Mouse (Mus musculus) brown adipose tissue, adult 24 weeks (tissue): ENCODE results near the gene Fgfr1op. TPM values are rescaled to one million over a fixed set of nuclear protein-coding genes. Genes with fewer than 3 reads are reported as not detected.
"Not testable (repeated sequence)": the region's sequence is repeated elsewhere in the genome, so short reads cannot be mapped to it uniquely, and the experiment has no call there.

Source experiments
- H3K27ac ChIP-seq: fragments of 200-500 bp; replicated peaks from 2 replicates; pipeline ENCODE4 v1.5.1; 2012; ENCODE audit warnings: low read depth, mild to moderate bottlenecking, low read length
- H3K4me1 ChIP-seq: fragments of 200-500 bp; 2 replicates; pipeline ENCODE4 v1.6.1; 2012; ENCODE audit warnings: low read length, mixed read lengths; ENCODE audit not compliant: control insufficient read depth, insufficient read depth, insufficient read length
- H3K4me3 ChIP-seq: fragments of 200-500 bp; 2 replicates; pipeline ENCODE4 v1.5.1; 2012; ENCODE audit warnings: low read depth, mild to moderate bottlenecking, low read length, moderate library complexity; ENCODE audit not compliant: insufficient read depth
- polyA plus RNA-seq: library from polyadenylated mRNA; stranded (reverse); fragments of >200 nt; gene quantifications from 2 replicates; pipeline ENCODE4 v1.2.4, GENCODE M21; 2012; ENCODE audit not compliant: missing spikeins, insufficient read depth, insufficient read length

Gene Fgfr1op
- polyA plus RNA-seq, 1 experiment: 6.0 TPM

- H3K4me3 ChIP-seq: no peak overlapping the region
- no peak overlapping the region; the same call in 1 of the 2 replicates for H3K27ac ChIP-seq
- no peaks in the 10 kb centered on the region for H3K4me1 ChIP-seq
Observed at GRCm38 (mm10) chr17:8199067-8199935, 34.0 kb downstream of the Fgfr1op start.

DNA sequence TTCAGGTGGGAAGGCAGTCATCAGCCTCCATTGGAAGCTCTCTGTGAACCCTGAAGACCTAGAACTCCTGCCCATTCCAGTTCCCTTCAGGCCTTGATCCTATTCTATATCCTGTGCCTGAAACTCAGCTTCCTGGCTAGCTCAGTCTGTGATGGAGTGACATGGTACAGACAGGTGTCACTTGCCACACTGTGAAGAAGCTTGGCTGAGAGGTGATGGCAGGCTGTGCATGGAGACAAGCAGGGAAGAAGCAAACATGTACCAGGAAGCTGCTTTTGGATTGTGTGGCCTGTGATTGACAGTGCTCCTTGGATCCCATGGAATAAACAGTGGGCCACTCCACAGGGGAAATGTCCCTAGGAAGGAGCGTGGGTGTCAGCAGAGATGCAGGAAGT lies 34.6 kb downstream of the Fgfr1op start:
- H3K4me1 ChIP-seq: no peaks in the 10 kb centered on the region
- H3K27ac ChIP-seq: no peak overlapping the region
- no peak overlapping the region for H3K4me3 ChIP-seq

DNA sequence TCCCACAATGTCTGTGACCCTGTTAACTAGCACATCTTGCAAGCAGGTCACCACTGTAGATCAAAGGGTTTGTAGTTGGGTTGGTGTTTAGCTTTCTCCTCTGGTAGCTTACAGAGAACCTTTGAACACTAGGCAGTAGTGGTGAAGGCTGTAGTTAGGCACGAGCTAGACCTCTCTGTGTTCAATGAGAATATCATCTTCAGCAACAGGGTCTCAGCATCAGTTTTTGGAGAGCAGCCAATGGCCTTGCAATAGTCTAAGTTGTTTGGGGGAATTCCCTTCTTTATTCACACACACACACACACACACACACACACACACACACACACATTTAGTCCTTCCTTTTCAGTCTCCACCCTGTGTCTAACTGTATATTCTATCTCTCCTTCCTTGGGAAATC lies 38.2 kb downstream of the Fgfr1op start:
- H3K4me3 ChIP-seq: no peak overlapping the region
- H3K4me1 ChIP-seq: no peaks in the 10 kb centered on the region
- H3K27ac ChIP-seq: no peak overlapping the region

GRCm38 (mm10) chr17:8205221-8205631 lies 39.9 kb downstream of the Fgfr1op start:
- H3K27ac ChIP-seq, H3K4me1 ChIP-seq: not testable (repeated sequence)

DNA sequence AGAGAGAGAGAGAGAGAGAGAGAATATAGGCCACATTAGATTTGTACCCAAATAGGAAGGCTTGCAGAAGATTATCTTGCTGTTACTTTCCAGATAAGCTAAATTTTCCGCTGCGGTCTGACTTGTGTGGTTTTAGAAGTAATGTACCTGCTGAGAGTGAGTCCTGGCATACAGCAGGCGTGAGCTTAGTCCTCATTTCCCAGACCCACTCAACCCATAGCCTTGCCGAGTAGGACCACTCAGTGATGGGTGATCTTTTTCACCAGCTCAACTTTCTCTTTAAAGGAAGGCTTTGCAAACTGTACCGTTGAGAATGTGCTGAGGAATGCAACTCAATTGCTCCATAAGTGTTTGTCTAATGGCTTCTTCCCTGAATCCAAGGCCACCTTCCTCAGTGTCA lies 41.4 kb downstream of the Fgfr1op start:
- Histone ChIP-seq H3K4me3 (no peak overlapping the region), H3K27ac (no peak overlapping the region), H3K4me1 (no peaks in the 10 kb centered on the region)

More at GRCm38 (mm10) chr17:8205221-8205631, 39.9 kb downstream of the Fgfr1op start:
- not testable (repeated sequence) for H3K4me3 ChIP-seq

DNA sequence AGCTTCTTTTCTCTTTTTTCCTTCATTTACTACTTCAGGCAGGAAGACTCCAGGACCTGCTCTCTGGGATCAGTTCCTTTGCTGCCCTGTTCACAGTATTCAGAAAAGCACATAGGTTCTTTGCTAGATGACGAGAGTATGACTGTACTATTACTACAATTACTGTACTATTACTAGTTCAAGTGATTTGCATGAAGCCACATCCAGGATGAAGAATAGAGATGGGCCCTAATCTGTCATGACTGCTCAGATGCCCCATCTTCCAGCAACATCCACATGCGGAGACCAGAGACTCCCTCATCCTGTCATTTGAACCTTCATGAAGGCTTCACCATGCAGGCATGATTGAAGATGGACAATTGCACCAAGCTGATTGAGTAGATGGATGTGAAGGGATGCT lies 44.4 kb downstream of the Fgfr1op start:
- no peak overlapping the region for H3K4me3 ChIP-seq
- no peak overlapping the region for H3K27ac ChIP-seq
- no peaks in the 10 kb centered on the region for H3K4me1 ChIP-seq

DNA sequence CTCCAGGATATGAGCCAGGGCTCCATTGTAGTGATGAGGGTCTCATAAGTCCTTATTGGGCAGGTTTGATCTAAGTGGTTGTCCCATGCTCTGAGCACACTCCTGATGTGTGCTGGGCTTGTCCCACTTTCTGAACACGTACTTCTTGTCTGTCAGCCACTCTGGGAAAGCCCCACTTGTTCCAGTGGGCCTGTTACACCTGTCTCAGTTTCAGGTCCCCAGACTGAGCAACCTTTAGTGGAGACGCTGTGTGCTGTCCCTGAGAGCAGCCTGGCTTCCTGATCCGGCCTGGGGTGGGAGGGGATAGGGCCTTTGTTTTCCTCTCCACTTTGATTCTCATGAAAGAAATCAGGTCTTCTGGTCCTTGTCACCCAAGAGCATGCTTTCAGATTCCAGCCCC lies 44.9 kb downstream of the Fgfr1op start:
- no peak overlapping the region for H3K27ac ChIP-seq
- H3K4me1 ChIP-seq: no peaks in the 10 kb centered on the region
- H3K4me3 ChIP-seq: no peak overlapping the region

- Histone ChIP-seq H3K27ac (no peak overlapping the region), H3K4me3 (no peak overlapping the region), H3K4me1 (no peaks in the 10 kb centered on the region)
Observed at GRCm38 (mm10) chr17:8210675-8211074, 45.4 kb downstream of the Fgfr1op start.

DNA sequence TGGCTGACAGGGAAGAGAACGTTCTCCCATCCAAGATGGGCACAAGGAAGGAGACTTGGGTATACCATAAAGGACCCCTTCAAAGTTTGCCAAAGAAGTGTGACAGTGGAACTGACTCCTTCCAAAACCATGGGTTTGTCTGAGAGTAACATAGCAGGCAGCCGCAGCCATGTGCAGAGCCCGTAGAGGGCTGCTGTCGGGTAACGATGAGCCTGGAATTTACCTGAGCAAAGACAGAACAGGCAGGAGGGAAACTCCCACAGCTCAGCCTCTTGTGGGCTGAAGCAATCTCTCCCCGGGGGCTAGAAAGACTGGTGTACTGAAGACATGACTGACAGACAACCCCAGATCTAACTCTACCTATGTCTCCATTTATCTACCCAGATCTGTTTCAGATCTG lies 46.1 kb downstream of the Fgfr1op start:
- Histone ChIP-seq H3K4me1 (no peaks in the 10 kb centered on the region), H3K4me3 (no peak overlapping the region), H3K27ac (no peak overlapping the region)

GRCm38 (mm10) chr17:8214369-8214768 lies 49.1 kb downstream of the Fgfr1op start:
- no peak overlapping the region for H3K27ac ChIP-seq
- H3K4me3 ChIP-seq: no peak overlapping the region
- no peaks in the 10 kb centered on the region for H3K4me1 ChIP-seq

DNA sequence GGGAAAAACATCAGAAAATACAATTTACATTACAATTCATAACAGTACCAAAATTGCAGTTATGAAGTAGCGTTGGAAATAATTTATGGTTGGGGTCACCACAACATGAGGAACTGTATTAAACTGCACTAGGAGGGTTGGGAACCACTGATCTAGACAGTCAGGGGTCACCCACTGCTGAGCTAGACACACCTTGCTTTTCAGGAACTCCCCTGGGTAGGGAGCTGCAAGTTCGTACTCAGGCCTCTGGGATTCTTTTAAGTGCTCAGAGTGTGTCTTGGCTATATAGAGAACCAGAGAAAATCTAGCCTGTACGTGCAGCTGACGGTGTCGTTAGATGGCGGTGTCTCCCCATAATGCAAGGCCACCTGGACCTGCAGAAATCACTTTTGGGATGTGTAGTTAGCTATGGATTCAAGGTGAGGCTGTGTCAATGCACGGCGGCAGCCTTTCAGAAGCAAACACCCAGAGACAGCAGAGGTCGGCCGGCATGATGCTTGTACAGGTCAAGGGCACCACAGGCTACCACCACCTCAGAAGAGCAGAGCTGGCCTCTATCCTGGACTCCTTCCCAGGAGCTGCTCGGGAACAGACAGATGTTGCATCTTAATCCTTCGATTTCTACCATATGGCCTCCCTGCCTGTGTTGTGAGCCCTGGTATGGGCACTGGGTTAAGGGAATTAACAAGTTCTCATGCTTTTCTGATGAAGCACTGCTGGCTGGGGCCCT lies 49.9 kb downstream of the Fgfr1op start:
- Histone ChIP-seq H3K4me3 (no peak overlapping the region), H3K4me1 (no peaks in the 10 kb centered on the region), H3K27ac (no peak overlapping the region)

GRCm38 (mm10) chr17:8223225-8223624 lies 57.9 kb downstream of the Fgfr1op start:
- Histone ChIP-seq H3K27ac (no peak overlapping the region), H3K4me1 (no peaks in the 10 kb centered on the region)

DNA sequence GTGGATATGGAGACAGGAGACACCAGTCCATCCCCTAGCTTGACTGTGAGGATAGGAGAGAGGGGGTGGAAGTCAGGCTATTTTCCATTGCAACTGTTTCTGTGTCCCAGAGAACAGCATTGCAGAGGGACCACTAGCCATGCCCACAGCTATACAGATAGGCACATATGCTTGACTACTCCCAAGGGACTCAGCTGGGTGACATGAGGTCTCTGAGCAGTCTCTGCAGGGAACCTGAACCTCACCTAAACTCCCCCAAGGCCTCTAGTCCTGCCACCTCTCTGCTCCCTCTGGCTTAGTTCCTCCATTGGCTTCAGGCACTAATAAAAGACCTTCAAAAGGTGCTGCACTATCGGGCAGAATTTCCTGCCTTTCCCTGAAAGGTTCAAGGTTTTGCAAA lies 58.8 kb downstream of the Fgfr1op start:
- H3K4me3 ChIP-seq: no peak overlapping the region
- no peaks in the 10 kb centered on the region for H3K4me1 ChIP-seq
- H3K27ac ChIP-seq: no peak overlapping the region

More at GRCm38 (mm10) chr17:8223225-8223624, 57.9 kb downstream of the Fgfr1op start:
- H3K4me3 ChIP-seq: no peak overlapping the region

- Histone ChIP-seq H3K27ac (peak overlapping the region; percentile 39; the same call in 1 of the 2 replicates), H3K4me1 (no peaks in the 10 kb centered on the region), H3K4me3 (no peak overlapping the region)
Observed at GRCm38 (mm10) chr17:8225166-8225565, 59.9 kb downstream of the Fgfr1op start.

DNA sequence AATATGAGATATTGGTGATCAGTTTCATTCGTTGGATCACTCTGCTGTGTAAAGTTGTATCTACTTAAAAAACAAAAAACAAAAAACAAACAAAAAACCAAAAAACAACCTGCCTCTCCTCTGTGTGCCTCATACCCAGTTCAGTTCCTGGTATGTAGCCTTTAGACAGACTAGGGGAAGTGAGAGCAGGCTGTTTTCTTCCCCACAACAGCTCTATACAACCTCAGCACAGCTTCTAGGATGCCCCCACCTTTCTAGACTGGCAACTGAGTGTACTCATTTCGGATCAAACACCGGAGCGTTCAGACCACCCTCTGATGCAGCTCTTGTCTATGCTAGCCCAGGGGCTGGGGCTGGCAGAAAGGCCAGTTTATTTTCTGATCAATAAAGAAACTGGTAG lies 60.4 kb downstream of the Fgfr1op start:
- Histone ChIP-seq H3K4me3 (no peak overlapping the region), H3K27ac (peak overlapping the region; percentile 39; the same call in 1 of the 2 replicates), H3K4me1 (no peaks in the 10 kb centered on the region)
